Mouse (Mus musculus): ENCODE results near the gene Pde3a.

The Pde3a gene

GRCm38 (mm10) chr6:141248691-141249584, at the start of gene Pde3a:
Gene Pde3a, plus strand, starts transcription at chr6:141249269.
- in situ Hi-C loops (cut with MboI, MseI): no loop called here

- in situ Hi-C loops (cut with MboI, MseI): no loop called here
These were observed 48.9 kb upstream of the Pde3a start for GRCm38 (mm10) chr6:141200173-141200615.

GRCm38 (mm10) chr6:141207531-141207930, 41.5 kb upstream of the Pde3a start:
- in situ Hi-C loops (cut with MboI, MseI): no loop called here

- in situ Hi-C loops (cut with MboI, MseI): no loop called here
These were observed 40.7 kb upstream of the Pde3a start for GRCm38 (mm10) chr6:141208283-141208872.

- in situ Hi-C loops (cut with MboI, MseI): no loop called here
These were observed 39.0 kb upstream of the Pde3a start for GRCm38 (mm10) chr6:141210021-141210420.

GRCm38 (mm10) chr6:141221081-141221480, 28.0 kb upstream of the Pde3a start:
- in situ Hi-C loops (cut with MboI, MseI): no loop called here

- in situ Hi-C loops (cut with MboI, MseI): no loop called here
These were observed 22.0 kb upstream of the Pde3a start for GRCm38 (mm10) chr6:141226851-141227657.

GRCm38 (mm10) chr6:141227658-141228005, 21.4 kb upstream of the Pde3a start:
- in situ Hi-C loops (cut with MboI, MseI): no loop called here

- in situ Hi-C loops (cut with MboI, MseI): no loop called here
These were observed 16.2 kb upstream of the Pde3a start for GRCm38 (mm10) chr6:141232756-141233382.

- in situ Hi-C loops (cut with MboI, MseI): no loop called here
These were observed 7.3 kb upstream of the Pde3a start for GRCm38 (mm10) chr6:141241809-141242208.

- in situ Hi-C loops (cut with MboI, MseI): no loop called here
These were observed 4.0 kb upstream of the Pde3a start for GRCm38 (mm10) chr6:141245089-141245488.

GRCm38 (mm10) chr6:141246391-141246790, 2.7 kb upstream of the Pde3a start:
- in situ Hi-C loops (cut with MboI, MseI): no loop called here

GRCm38 (mm10) chr6:141248081-141248480, 988 bp upstream of the Pde3a start:
- in situ Hi-C loops (cut with MboI, MseI): no loop called here

GRCm38 (mm10) chr6:141249585-141250295, 671 bp downstream of the Pde3a start:
- in situ Hi-C loops (cut with MboI, MseI): no loop called here

GRCm38 (mm10) chr6:141250296-141250629, 1.2 kb downstream of the Pde3a start:
- in situ Hi-C loops (cut with MboI, MseI): no loop called here

- in situ Hi-C loops (cut with MboI, MseI): no loop called here
These were observed 1.9 kb downstream of the Pde3a start for GRCm38 (mm10) chr6:141250984-141251383.

- in situ Hi-C loops (cut with MboI, MseI): no loop called here
These were observed 3.5 kb downstream of the Pde3a start for GRCm38 (mm10) chr6:141252520-141252919.

GRCm38 (mm10) chr6:141254956-141255355, 5.9 kb downstream of the Pde3a start:
- in situ Hi-C loops (cut with MboI, MseI): no loop called here

GRCm38 (mm10) chr6:141256896-141257295, 7.8 kb downstream of the Pde3a start:
- in situ Hi-C loops (cut with MboI, MseI): no loop called here

- in situ Hi-C loops (cut with MboI, MseI): no loop called here
These were observed 8.5 kb downstream of the Pde3a start for GRCm38 (mm10) chr6:141257434-141258202.
